Mouse (Mus musculus) layer of hippocampus, adult 11-12 months (tissue): ENCODE measurements around the gene Tns1.
A peak's percentile ranks its signal among the peaks of the same experiment; 100 is the strongest.

ENCODE experiments used
- DNase-seq: peaks from one replicate; pipeline ENCODE4 v3.0.0; 2022; ENCODE audit warnings: low spot score

Tns1 gene

DNA sequence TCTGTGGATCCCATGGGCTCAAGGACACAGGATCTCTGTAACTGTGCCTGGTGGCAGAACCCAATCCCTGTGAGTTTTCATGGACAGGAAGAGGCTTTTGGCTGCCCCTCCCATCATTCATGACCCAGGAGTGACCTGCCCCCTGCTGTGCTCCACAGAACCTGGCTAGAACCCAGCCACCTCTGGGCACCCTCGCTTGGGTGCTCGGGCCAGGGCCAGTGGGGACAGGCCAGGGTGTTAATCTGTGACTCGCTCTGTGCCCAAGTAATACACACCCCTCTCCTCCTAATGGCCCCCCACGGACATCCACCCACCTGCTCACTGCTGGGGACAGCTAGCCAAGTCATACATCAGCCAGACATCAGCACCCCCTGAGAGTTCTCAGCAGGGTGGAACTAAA lies 65.9 kb downstream of the Tns1 start:
- no peak for DNase-seq

DNA sequence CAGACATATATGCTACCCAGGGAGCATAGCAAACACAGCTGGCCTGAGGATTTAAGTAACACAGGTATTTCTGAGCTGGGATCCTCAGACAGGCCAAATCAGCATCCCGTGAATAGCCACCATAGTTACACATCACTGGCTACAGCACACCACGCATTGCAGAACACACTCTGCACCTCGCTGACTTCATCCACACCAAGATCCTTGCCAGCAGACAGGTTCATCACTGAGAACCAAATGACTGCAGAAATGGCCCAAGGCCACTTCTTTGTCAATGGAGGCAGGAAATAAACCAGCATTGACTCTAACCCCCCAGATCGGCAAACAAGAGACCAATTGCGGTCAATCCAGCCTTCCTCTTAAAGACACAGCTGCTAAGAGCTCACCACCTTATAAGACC lies 66.7 kb downstream of the Tns1 start:
- no peak for DNase-seq

DNA sequence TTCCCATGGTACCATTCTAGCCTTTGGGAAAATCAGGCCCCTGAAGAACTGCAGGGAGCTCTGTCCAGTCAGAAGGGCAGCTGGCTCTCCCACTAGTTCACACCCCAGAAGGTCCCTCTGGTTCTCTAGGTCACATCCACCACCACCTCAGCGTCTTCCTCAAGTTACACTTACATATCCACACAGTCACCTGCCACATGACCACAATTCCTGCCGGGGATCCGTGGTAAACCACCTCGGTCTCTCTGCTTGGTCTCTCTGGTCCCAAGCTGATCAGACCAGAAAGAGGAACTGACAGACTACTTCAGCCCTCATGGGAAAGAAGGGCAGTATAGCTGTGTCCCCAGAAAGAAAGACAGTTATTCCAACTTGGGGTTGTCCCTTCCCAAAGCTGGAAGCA lies 68.7 kb downstream of the Tns1 start:
- no peak for DNase-seq

DNA sequence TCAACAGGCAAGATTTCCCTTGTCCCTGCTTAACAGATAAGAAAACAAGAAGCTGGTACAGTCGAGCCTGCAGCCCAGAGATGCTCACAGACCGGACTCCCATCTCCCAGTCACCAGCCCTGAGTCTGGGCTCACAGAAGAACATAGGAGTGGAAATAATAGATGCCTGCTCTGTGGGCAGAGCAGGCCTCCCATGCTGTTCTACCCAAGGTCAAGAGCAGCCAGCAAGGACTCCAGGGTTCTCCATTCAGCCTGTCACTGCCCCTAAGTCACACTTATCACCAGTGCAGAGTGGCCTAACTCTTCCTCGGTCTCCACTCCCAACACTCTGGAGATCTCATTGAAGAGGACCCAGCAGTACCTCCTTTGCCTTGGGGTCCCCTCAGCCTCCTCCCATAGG lies 69.8 kb downstream of the Tns1 start:
- DNase-seq, result no peak

DNA sequence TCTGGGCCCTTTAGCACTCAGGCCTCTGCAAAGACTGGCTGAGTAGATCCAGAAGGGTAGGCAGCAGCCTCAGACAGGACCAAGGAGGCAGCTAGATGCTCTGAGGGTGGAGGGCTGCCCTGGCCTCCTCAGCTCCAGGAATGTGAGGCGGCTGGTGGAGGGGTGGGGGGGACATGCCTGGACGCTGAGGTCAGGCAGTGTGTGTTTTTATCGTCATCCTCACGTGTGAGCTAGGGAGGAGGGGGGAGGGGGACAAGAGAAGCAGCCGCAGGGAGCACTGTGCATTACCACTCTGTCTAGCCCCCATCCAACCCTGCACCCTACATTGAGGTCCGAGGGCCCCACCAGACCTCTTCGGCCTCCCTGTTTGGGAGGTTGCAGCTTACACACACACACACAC lies 70.2 kb downstream of the Tns1 start:
- DNase-seq, result no peak

DNA sequence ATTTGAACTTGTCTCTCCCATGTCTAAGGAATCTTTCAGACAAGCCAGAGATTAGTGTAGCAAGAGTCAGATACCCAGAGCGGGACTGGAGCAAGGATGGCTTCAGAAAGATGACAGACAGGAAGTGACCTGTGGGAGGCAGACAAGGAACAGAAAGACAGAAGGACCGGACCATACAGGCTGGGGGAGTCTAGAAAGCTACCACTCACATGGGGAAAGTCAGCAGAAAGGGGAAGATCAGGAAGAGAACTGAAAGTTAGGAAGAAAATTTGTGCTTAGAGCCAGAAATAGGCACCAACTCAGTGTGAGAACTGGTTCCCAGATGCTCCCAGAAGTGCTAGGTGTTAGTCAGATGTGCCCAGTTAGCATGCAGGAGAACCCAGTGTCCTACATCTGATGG lies 71.2 kb downstream of the Tns1 start:
- DNase-seq, result no peak

DNA sequence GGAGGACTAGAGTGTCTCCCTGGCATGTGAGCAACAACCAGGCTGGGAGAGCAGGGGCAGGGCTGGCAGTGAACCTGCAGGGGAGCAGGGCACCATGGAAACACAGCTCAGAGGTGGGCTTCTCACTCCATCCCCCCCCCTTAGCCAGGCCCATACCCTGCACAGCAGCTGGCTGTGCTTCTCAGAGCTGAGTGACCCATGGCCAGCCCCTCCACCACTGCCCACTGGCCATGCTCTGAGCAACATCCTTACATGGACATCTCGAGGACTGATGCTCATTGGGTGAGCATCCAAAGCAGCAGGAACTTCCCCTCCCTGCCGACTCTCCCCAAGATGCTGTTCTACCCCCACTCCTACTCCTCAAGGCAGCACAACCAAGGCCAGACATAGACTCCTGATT lies 72.9 kb downstream of the Tns1 start:
- DNase-seq, result no peak

DNA sequence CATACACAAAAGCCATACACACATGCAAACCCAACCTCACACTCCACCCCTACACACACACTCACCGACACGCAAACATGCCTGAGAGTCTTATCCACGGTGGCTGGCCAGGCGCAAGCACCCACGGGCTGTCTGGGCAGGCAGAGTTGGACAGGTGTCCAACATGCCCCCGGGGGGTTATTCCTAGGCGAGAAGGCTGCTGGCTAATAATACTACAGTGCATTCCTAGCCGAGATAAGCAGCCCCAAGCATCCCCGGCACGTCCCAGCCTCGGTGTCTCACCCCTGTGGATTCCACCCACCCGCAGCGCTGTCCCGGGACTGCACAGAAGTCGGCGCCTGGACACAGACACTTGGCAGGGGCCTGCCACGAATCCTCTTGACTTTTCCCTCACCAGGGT lies 74.8 kb downstream of the Tns1 start:
- no peak for DNase-seq

DNA sequence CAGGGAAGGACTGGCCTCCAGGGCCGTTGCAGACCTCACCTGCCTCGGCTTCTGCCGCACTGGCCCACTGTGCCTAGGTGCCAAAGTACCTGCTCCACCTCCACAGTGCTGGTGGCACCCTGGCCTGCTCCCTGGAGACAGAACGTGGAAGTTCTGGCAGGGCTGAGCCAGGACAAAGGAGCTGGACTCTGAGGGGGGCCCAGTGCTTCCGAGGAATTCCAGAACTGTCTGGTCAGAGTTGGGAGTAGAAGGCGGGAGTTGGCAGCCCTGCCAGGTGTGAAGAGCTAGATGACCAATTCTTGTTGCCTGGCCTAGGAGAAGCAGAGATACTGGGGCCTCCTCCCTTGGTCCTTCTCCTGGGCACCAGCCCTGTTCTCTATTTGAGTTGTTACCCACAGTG lies 76.5 kb downstream of the Tns1 start:
- no peak for DNase-seq

DNA sequence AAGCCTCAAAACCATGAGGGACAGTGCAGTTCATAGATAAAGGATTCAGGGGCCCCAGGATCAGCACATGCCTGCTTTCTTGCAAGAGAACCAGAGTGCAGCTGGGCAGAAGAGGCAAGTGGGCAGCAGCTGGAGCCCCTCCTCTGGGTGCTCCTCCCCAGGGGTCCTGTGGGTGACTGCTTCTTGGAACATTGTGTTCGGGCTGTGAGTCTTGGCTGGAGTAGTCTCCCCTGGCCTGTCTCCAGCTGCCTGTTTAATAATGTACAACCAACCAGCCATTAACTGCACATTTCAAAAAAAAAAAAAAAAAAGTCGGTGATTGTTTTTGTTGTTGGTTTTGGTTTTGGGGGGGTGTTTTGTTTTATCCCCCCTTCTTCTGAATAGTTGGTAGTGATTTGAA lies 76.9 kb downstream of the Tns1 start:
- no peak for DNase-seq

DNA sequence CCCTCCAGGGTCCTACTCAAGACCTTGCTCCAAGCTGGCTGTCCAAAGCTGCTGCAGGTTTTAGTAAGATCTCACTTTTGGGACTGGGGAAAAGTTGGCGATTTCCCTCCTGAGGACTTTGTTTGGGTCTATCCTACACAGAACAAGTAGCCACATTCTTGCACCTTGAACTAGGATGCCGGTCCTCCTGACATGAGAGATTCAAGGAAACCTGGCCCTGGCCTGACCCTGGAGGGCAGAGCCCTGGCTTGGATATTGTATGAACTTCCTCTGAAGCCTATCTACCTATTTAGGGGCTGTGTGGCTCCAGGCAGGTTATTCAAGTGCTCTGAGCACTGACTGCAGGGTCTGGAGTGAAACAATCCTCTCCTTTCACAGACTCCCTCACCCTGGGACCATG lies 79.2 kb downstream of the Tns1 start:
- DNase-seq, result no peak

DNA sequence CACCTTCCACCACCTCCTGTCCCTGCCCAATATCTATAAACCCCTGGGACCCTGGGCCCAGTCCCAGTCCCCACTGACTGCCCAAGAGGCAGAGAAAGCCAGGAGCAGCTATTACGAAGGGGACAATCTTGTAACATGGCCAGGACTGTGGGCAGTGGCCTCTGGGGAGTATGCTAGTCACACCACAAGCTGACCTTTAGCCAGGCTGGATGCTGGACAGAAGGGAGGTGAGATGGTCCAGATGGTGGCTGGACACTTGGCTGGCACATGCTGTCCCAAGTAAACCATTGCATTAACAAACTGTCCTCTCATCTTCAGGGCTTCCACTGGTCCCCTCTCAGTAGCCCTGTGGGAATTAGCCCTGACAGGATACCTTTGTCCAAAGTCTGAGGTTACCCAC lies 79.8 kb downstream of the Tns1 start:
- DNase-seq, result no peak

DNA sequence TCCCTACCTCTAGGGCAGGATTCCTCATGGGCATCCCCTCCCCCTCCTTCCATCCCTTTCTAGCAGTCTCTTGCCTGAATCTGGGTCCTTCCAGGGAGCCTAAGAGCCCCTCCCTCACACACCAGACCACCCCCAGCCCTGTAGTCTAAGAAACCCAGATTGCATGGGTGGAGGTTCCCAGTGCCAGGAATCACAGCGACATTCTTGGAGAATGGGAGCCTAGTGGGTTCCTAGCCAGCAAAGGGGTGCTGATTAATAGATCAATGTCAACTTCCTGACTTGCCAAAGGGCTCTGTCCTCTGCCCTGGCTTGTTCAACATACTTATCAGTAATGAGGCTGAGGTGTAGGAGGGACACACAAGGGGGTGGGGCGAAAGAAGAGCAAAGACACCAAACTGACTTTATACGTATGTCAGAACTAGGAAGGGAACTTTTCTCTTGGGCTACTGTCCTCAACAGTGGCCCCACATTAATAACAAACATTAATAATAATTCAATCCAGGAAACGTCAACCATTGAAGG lies 80.6 kb downstream of the Tns1 start:
- no peak for DNase-seq

DNA sequence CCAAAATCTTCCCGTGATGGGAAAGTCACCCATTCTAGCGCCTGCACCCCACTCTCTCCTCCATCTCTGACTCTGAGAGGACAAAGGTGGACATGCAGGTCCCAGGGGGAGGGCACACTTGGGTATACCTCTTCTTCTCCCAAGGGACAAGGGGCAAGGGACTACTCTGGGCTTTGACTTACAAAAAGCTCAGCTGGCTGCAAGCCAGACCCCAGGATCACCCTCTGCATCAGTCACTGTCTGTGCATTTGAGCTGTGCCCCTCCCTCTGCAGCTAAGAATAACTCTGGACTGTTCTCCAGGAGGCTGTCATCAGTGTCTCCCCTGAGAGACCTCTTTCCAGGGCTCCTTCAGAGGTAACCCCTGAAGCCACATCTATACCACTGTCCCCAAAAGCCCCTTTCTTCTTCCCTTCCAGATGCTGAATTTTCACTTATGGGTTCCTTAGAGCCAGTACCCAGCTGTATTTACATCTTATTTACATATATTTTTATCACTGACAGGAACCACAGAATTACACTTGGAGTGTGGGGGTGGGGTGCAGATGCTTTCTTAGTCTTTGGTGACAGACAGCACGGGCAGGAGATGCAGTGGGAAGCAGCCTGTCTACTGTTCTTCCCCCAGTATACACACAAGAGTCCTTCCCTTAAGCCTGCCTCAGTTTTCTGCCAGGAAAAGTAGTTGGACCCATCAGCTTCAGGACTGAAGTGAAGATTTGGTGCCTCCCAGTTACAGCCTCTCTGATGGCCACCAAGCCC lies 81.4 kb downstream of the Tns1 start:
- no peak for DNase-seq

DNA sequence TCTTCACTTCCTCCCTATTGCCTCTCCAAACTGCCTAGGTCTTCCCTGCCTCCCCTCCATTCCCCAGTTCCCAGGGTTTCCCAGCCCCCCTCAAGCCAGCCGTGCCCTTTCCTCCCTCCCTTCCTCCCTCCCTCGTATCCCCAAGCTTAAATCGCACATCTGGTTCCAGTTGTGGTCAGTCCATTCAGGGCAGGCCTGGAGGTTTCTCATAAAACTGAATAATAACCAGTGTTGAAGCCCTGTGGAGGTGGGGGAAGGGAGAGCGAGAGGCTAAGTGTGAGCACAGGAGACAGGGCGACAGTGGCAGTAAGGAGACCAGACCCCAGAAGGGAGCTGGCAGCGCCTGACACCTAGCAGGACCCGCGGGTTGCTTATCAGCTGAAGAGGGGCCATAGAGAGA lies 82.6 kb downstream of the Tns1 start:
- DNase-seq, result no peak

DNA sequence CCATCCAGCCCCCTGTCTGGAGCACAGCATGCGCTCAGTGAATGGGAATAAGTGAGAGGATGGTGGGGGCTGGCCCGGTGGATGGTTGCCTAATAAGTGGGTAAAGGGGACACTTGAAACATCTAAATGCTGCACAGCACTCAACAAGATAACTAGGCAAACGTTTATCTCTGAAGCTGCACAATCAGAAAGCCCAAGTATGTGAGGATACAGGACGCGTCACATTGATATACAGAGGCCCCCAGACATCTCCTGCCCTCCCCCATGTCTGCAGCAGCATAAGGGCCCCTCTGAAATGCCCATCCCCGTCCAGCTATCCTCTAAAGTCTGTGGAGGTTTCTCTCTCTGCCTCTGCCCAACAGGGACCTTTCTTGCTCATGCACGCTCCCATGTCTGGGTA lies 83.1 kb downstream of the Tns1 start:
- no peak for DNase-seq

DNA sequence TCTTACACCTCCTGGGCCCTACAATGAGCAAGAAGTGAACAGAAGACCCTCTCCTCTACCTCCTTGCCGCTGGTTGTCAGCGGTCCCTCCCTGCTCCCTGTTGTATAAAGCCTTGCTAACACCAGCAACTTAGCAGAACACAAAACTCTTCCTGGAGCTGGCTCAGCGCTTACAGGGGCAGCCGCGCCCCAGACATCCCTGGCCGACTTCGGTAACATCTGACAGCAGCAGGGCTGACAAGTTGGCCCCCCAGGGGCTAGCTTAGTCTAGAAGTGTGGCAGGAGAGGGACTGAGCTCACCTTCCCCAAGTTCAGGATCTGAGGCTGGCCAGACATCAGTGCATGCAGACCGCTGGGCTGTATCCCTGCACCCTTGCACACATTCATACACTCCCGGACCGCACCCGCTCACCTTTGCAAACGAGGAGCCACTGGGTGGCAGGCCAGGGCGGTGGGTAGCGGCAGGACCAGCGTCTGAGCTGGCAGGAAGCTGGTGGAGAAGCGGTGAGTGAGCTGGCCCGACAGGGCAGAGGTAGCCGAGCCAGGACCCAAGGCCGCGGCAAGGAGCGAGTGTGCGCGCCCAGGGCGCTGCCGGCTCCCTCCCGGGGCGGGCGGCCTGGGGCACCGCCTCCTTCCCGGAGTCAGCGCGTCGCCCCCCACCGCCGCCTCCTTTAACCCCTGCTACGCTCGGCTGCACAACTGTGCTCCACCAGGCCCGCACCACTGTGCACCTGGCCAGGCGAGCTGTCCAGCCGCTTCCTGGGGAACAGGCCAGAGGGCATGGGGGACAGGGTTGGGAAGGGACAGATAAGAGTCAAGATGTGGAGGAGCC lies 87.5 kb downstream of the Tns1 start:
- no peak for DNase-seq

DNA sequence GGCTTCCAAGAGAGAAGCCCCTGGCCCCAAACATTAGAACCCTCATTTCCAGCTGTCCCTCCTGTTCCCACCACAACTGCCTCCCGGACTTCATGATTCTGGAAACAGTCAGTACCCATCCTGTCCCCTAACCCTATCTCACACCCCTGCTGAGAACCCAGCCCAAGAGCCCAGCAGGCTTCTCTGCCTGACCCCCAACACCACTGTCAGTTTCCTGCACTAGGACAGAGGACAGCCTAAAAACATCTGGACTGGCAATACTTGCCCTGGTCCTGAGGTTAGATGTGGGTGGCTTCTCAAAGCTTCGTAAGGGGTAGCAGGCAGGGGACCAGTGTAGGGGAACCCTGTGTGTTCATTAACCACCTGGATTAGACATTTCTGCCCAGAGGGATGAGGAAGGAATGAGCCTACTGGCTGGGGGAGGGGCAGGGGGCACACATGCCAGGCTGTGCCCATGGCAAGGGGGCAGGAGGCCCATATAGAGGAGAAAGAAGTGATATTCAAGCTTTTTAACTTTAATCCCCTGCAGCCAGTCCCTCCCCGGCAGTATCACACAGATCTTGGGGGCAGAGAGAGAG lies 88.2 kb downstream of the Tns1 start:
- DNase-seq, result no peak

DNA sequence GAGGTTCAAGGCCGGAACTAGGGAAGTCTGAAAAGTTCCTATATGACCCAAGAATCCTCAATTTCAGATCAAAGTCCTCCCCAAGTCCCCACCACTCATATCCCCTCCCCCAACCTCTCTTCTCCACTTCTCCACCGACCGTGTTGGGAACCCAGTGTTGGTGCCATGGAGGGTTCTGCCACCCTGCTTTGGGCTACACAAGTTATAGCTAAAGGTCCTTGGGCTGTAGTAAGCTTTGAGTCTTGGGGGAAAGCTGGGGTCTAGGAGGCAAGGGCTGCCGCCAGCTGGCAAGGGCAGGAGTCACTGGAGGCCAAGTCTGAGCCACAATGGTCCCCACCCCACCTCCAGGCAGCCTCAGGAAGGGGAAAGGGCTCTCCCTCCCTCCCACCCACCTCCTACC lies 88.8 kb downstream of the Tns1 start:
- no peak for DNase-seq

DNA sequence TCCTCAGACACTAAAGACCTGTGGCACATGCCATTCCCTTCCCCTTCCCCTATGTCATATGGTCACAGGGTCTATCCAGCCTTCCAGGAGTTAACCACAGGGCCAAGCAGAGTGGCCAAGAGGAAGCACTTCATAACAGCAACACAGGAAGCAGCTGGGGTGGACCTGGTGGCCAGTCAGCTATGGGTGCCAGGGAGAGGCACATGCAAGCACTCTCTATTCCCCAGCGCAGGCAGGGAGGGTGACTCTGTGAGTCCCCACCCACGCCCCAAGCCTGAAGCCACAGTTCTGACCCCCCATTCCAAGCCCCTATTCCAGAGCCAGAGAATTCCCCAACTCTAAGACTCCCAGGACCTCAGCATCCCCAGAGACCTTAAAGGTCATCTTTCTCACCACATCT lies 89.5 kb downstream of the Tns1 start:
- no peak for DNase-seq

DNA sequence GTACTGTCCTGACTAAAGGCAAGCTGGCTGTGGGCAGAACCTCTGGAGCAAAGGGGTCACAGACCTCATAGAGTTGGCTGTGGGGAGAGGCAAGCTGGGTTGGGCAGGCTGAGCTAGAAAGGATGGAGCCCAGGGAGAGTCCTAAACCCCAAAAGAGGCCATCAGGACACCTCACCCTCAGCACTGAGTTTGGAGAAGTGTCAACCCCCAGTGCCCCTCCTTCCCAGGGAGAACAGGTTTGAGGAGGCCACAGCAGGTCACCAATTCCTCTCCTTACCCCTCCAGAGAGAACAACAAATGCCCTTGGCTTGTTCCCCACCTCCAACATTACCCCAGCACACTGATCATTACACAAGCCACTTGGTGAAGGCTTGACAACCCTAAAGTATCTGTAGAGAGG lies 90.0 kb downstream of the Tns1 start:
- DNase-seq, result no peak

DNA sequence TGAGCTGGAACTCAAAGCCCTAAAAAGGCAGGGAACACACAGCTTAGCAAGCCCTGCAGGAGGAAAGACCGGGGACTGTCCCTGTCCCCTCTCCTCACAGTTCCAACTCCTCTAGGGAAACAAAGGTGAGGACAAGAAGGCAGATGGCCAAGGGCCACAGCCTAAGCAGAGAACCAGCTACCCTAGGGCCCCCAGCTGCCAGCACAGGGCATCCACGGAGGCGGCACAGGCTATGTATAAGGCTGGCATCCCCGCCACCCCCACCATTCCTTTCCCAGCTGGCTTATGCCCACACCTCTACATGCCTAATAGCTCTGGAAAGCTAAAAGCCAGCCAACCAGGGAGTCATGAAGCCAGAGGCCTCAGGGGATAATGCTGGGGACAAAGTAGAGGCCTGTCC lies 90.8 kb downstream of the Tns1 start:
- no peak for DNase-seq

DNA sequence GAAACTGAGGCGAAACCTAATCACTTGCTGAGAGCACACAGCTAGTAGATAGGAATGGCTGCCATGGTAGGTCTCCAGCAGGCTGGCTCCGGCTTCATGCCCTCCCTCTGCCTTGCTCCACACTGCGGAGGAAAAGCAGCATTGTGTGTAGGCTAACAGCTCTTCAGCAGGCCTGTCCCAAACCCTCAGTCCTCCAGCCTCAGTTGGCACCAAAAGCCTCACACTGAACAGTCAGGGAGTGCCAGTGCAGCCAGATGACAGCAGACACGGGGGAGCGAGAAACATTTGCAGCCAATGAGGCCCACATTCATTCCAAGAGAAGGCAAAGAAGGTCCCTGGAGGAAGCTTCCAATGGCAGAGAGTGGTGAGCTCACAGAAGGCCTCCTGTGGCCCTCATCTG lies 91.3 kb downstream of the Tns1 start:
- peak; percentile 38 for DNase-seq
